Mouse (Mus musculus) liver, embryonic 13.5 days (tissue): ENCODE data around the gene Cep131. TPM values are rescaled to one million over a fixed set of nuclear protein-coding genes. Genes with fewer than 3 reads are reported as not detected.

Experiments used
- ATAC-seq: fragments of 200-750 bp; cut with Nextera tagmentation; 2 replicates; pipeline ENCODE4 v1.8.0; 2017; ENCODE audit warnings: low read depth, mild to moderate bottlenecking, moderate number of reproducible peaks, moderate library complexity
- DNase-seq: peaks from one replicate; pipeline ENCODE4 v3.0.0; 2022
- H3K27ac ChIP-seq: fragments of 300-500 bp; sonication (generic); 2 replicates; pipeline ENCODE4 v1.5.1; 2015; ENCODE audit warnings: moderate library complexity, mild to moderate bottlenecking, inconsistent platforms
- H3K27me3 ChIP-seq: fragments of 300-500 bp; sonication (generic); 2 replicates; pipeline ENCODE4 v1.6.1; 2015; ENCODE audit warnings: mild to moderate bottlenecking, inconsistent platforms
- H3K36me3 ChIP-seq: fragments of 300-500 bp; sonication (generic); 2 replicates; pipeline ENCODE4 v1.6.1; 2015; ENCODE audit warnings: mild to moderate bottlenecking, inconsistent platforms
- H3K4me1 ChIP-seq: fragments of 300-500 bp; sonication (generic); replicated peaks from 2 replicates; pipeline ENCODE4 v1.6.1; 2015; ENCODE audit warnings: inconsistent platforms
- H3K4me2 ChIP-seq: fragments of 300-500 bp; sonication (generic); 2 replicates; pipeline ENCODE4 v1.6.1; 2015; ENCODE audit warnings: inconsistent platforms, mild to moderate bottlenecking, moderate library complexity
- H3K4me3 ChIP-seq: fragments of 300-500 bp; sonication (generic); replicated peaks from 2 replicates; pipeline ENCODE4 v1.5.1; 2015; ENCODE audit warnings: mild to moderate bottlenecking, inconsistent platforms
- H3K9ac ChIP-seq: fragments of 300-500 bp; sonication (generic); 2 replicates; pipeline ENCODE4 v1.6.1; 2015; ENCODE audit warnings: mild to moderate bottlenecking, inconsistent platforms
- H3K9me3 ChIP-seq: fragments of 300-500 bp; sonication (generic); replicated peaks from 2 replicates; pipeline ENCODE4 v1.6.1; 2016; ENCODE audit warnings: inconsistent platforms
- WGBS: fragments of 180-500 bp; shearing (Covaris S2); methylation state at CpG from one replicate; pipeline ENCODE4 v1.1.7; 2015; ENCODE audit not compliant: insufficient replicate concordance; 5-methylcytosine and 5-hydroxymethylcytosine counted together
- microRNA counts: library from miRNA; unstranded; fragments of <30 nt; microRNA quantifications from one replicate; lab custom pipeline; 2016
- microRNA-seq: library from miRNA; unstranded; fragments of <30 nt; microRNA quantifications from one replicate; pipeline ENCODE4, GENCODE M21; 2016
- polyA plus RNA-seq: library from polyadenylated mRNA; unstranded; fragments of >200 nt; fragmentation: Nextera tagmentation; extraction: Ambion mirVana; gene quantifications from 2 replicates; pipeline ENCODE4 v1.2.1, GENCODE M21; 2015

Cep131 gene
- polyA plus RNA-seq, 1 experiment from 2014 or later = 4.8 TPM

- no peak overlapping the region for H3K9ac ChIP-seq
- H3K4me1 ChIP-seq = peaks cover 5% of the 10 kb centered on the region; the same call in 1 of the 2 replicates
- peaks cover 9% of the 10 kb centered on the region for H3K27me3 ChIP-seq
- no peak for ATAC-seq
- no peak overlapping the region for H3K4me2 ChIP-seq
- no peaks in the 10 kb centered on the region for H3K36me3 ChIP-seq
- no peak for DNase-seq
- WGBS = 61% methylated on average over 8 of the region's 8 CpGs
- H3K27ac ChIP-seq = no peak overlapping the region
- H3K4me3 ChIP-seq = no peak overlapping the region
- no peaks in the 10 kb centered on the region for H3K9me3 ChIP-seq
Observed at GRCm38 (mm10) chr11:120017011-120017410, 69.6 kb downstream of the Cep131 start.

- DNase-seq (no peak), ATAC-seq (no peak)
- H3K4me3 ChIP-seq = no peak overlapping the region
- peaks cover 23% of the 10 kb centered on the region for H3K27me3 ChIP-seq
- H3K9ac ChIP-seq = no peak overlapping the region
- H3K9me3 ChIP-seq = no peaks in the 10 kb centered on the region
- H3K4me1 ChIP-seq = peaks cover 5% of the 10 kb centered on the region; the same call in 1 of the 2 replicates
- no peak overlapping the region for H3K4me2 ChIP-seq
- no peaks in the 10 kb centered on the region for H3K36me3 ChIP-seq
- WGBS = 84% methylated on average over 4 of the region's 4 CpGs
- H3K27ac ChIP-seq = no peak overlapping the region
Observed at GRCm38 (mm10) chr11:120014758-120015157, 71.9 kb downstream of the Cep131 start.

MicroRNA genes within 50 kb of the gene (microRNA counts, 519-probe panel; counts per million panel counts)
- microRNA mmu-miR-338-3p (lab: Ali Mortazavi, UCI) = 114 counts per million
- 114 counts per million for microRNA mmu-miR-338-5p (lab: Ali Mortazavi, UCI)

Small RNA genes lying within 50 kb of the gene (microRNA-seq; reads per million reads assigned to microRNA genes)
- not detected for gene Gm25948
- not detected for gene Mir3065
- not detected for gene Mir338

Other genes with a start within 250 kb of the Cep131 start
- 37.4 and 37.6 TPM in 2 replicates for gene Chmp6, start 173.4 kb downstream of the Cep131 start, polyA plus RNA-seq
- gene Baiap2, start 144.1 kb downstream of the Cep131 start, polyA plus RNA-seq = 5.1 and 5.5 TPM in 2 replicates
- gene Aatk, start 39.7 kb downstream of the Cep131 start, polyA plus RNA-seq = 0.32 and 0.39 TPM in 2 replicates
- 5.2 and 6.9 TPM in 2 replicates for gene Tepsin, start 11.9 kb upstream of the Cep131 start, polyA plus RNA-seq
- gene Ndufaf8, start 12.1 kb upstream of the Cep131 start, polyA plus RNA-seq = 46.5 and 52.1 TPM in 2 replicates
- gene Slc38a10, start 64.5 kb upstream of the Cep131 start, polyA plus RNA-seq = 35.5 and 38.3 TPM in 2 replicates
- 1.3 and 1.4 TPM in 2 replicates for gene Bahcc1, start 146.1 kb upstream of the Cep131 start, polyA plus RNA-seq